Mouse (Mus musculus): Measurements from ENCODE around the gene Abi3.

Abi3 gene

GRCm38 (mm10) chr11:95789451-95789891 lies 52.8 kb downstream of the Abi3 start:
- no peak for DNase-seq (ENCODE audit: low spot score in 2 of 2)

- DNase-seq (ENCODE audit: low spot score in 2 of 2): no peak
Measured at GRCm38 (mm10) chr11:95786511-95786910, 55.8 kb downstream of the Abi3 start.

GRCm38 (mm10) chr11:95785675-95786074 lies 56.6 kb downstream of the Abi3 start:
- DNase-seq (ENCODE audit: low spot score in 2 of 2): no peak

- DNase-seq (ENCODE audit: low spot score in 2 of 2): no peak
Measured at GRCm38 (mm10) chr11:95783958-95784357, 58.3 kb downstream of the Abi3 start.

- no peak for DNase-seq (ENCODE audit: low spot score in 2 of 2)
Measured at GRCm38 (mm10) chr11:95783457-95783856, 58.8 kb downstream of the Abi3 start.

- DNase-seq (ENCODE audit: low spot score in 2 of 2): no peak
Measured at GRCm38 (mm10) chr11:95781557-95781956, 60.7 kb downstream of the Abi3 start.

GRCm38 (mm10) chr11:95780480-95780879 lies 61.8 kb downstream of the Abi3 start:
- DNase-seq (ENCODE audit: low spot score in 2 of 2): no peak

Data from frontal cortex, postnatal 36 days (tissue).